Mouse (Mus musculus) liver, embryonic 14.5 days (tissue): Measurements from ENCODE around the gene Gm10974.

Source experiments
- CTCF ChIP-seq: IDR thresholded peaks from 2 replicates; pipeline ENCODE4 v1.5.1; 2016; ENCODE audit warnings: antibody characterized with exemption, low read depth, control low read depth
- EP300 ChIP-seq: IDR thresholded peaks from 2 replicates; pipeline ENCODE4 v1.6.1; 2016; ENCODE audit warnings: antibody characterized with exemption, low read depth

DNA sequence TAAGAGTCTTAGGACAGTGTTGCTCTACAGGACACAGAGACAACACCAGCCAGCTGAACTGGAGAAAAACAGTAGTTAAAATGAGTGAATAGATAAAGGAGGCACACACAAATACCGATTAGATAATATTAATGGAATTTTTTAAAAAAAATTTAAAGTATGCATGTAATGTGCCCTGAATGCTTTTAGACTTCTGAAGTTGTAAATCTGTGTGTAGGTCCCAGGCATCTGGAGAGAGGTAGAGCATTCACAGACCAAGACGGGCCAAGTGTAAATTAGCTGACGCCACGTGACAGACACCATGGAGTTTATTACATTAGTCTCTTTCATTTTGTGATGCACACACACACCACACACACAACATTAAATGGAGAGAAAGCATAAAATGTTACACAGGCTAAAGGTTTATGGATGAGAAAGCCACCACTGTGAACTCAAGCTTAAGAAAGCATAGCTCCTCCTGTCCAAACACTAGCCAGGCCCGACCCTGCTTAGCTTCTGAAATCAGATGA is 4.3 kb downstream of the Gm10974 start:
- TF ChIP-seq EP300 (no peak), CTCF (no peak)
